Mouse (Mus musculus) heart, embryonic 14.5 days (tissue): ENCODE results near the gene Gm20422. TPM values are rescaled to one million over a fixed set of nuclear protein-coding genes. Genes with fewer than 3 reads are reported as not detected.

Experiments used
- ATAC-seq: fragments of 200-750 bp; cut with Nextera tagmentation; 2 replicates; pipeline ENCODE4 v1.8.0; 2017; ENCODE audit warnings: low read depth, moderate TSS enrichment; ENCODE audit not compliant: insufficient number of reproducible peaks, insufficient read depth, low FRiP score
- H3K27ac ChIP-seq, 2 experiments: fragments of 200-500 bp in 1 of 2; fragments of 300-500 bp in 1 of 2; sonication (generic) in 1 of 2; replicated peaks in 1 of 2; 2 replicates each; pipeline ENCODE4 v1.5.1; 2012 to 2014; ENCODE audit warnings: low read depth in 2 of 2, low read length in 2 of 2, control low read depth in 1 of 2, mild to moderate bottlenecking in 1 of 2, mixed read lengths in 1 of 2; ENCODE audit not compliant: control insufficient read depth in 1 of 2, insufficient read depth in 1 of 2
- H3K27me3 ChIP-seq: fragments of 300-500 bp; sonication (generic); 2 replicates; pipeline ENCODE4 v1.6.1; 2014; ENCODE audit warnings: mild to moderate bottlenecking, low read length, control low read depth; ENCODE audit not compliant: control insufficient read depth, insufficient read depth
- H3K36me3 ChIP-seq: fragments of 300-500 bp; sonication (generic); 2 replicates; pipeline ENCODE4 v1.6.1; 2014; ENCODE audit warnings: mild to moderate bottlenecking, control low read depth, low read length, mixed read lengths; ENCODE audit not compliant: control insufficient read depth, insufficient read depth
- H3K4me1 ChIP-seq, 2 experiments: fragments of 200-500 bp in 1 of 2; fragments of 300-500 bp in 1 of 2; sonication (generic) in 1 of 2; 2 replicates each; pipeline ENCODE4 v1.6.1; 2012 to 2014; ENCODE audit warnings: low read length in 2 of 2, control low read depth in 1 of 2, mixed read lengths in 1 of 2; ENCODE audit not compliant: control insufficient read depth in 2 of 2, insufficient read depth in 2 of 2
- H3K4me2 ChIP-seq: fragments of 300-500 bp; sonication (generic); 2 replicates; pipeline ENCODE4 v1.6.1; 2014; ENCODE audit warnings: mild to moderate bottlenecking, low read length
- H3K4me3 ChIP-seq, 2 experiments: fragments of 200-500 bp in 1 of 2; fragments of 300-500 bp in 1 of 2; sonication (generic) in 1 of 2; 2 replicates each; pipeline ENCODE4 v1.5.1; 2012 to 2014; ENCODE audit warnings: low read length in 2 of 2, mild to moderate bottlenecking in 2 of 2, control low read depth in 1 of 2, low read depth in 1 of 2, moderate library complexity in 1 of 2; ENCODE audit not compliant: control insufficient read depth in 1 of 2, insufficient read depth in 1 of 2
- H3K9ac ChIP-seq: fragments of 300-500 bp; sonication (generic); 2 replicates; pipeline ENCODE4 v1.6.1; 2014; ENCODE audit warnings: mild to moderate bottlenecking, low read length
- H3K9me3 ChIP-seq: fragments of 300-500 bp; sonication (generic); 2 replicates; pipeline ENCODE4 v1.6.1; 2016; ENCODE audit warnings: low read length, control low read depth; ENCODE audit not compliant: control insufficient read depth
- WGBS: fragments of 180-500 bp; shearing (Covaris S2); extraction: QIAGEN DNeasy Blood & Tissue Kit; methylation state at CpG from one replicate; pipeline ENCODE4 v1.1.7; 2014; 5-methylcytosine and 5-hydroxymethylcytosine counted together
- polyA plus RNA-seq: library from polyadenylated mRNA; unstranded; fragments of >200 nt; fragmentation: Nextera tagmentation; extraction: Ambion mirVana; gene quantifications from 2 replicates; pipeline ENCODE4 v1.2.1, GENCODE M21; 2014

The Gm20422 gene
- polyA plus RNA-seq, 1 experiment from 2014 or later, result not detected

DNA sequence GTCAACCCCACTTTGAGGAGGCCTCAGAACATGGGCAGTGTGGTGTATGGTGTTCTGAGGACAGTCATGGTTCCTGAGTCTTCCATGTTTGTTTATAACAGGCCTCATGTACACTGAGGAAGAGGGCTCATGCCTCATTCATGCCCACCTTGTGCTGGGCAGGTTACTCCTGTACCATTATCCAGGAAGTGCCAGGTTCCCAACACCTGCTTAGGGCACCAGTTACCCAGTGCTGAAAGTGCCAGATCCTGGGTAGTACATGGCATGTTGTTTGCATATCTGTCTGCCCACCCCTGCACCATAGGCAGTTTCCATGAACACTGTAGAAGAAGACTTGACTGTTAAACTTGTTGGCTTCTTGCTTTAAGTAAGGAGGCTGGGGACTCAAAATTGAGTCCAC is 27.5 kb upstream of the Gm20422 start:
- no peak overlapping the region for H3K9ac ChIP-seq
- H3K4me3 ChIP-seq, result no peak overlapping the region
- no peaks in the 10 kb centered on the region for H3K27me3 ChIP-seq
- no peak overlapping the region for H3K4me2 ChIP-seq
- no peak for ATAC-seq
- H3K27ac ChIP-seq, result no peak overlapping the region
- H3K9me3 ChIP-seq, result no peaks in the 10 kb centered on the region
- H3K4me1 ChIP-seq, result no peaks in the 10 kb centered on the region
- H3K36me3 ChIP-seq, result peaks cover 99% of the 10 kb centered on the region

DNA sequence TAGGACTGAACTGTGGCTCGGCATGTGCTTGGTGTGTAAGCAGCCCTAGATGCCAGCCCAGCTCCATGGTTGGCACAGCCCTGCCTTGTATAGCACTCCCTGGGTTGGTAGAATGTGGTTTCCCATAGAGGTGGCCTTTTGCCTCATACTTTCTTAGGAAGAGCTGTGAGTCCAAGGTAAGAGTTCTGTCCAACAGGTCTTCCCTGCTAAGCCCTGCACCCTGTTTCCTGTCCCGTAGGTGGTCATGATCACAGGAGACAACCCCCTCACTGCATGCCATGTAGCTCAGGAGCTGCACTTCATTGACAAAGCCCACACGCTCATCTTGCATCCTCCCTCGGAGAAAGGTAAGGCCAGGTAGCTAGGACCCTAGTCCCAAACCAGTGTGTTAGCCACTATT is 27.1 kb upstream of the Gm20422 start:
- no peaks in the 10 kb centered on the region for H3K27me3 ChIP-seq
- H3K4me3 ChIP-seq, result no peak overlapping the region
- 95% methylated on average over 4 of the region's 4 CpGs for WGBS
- no peak overlapping the region for H3K9ac ChIP-seq
- no peak for ATAC-seq
- H3K9me3 ChIP-seq, result no peaks in the 10 kb centered on the region
- no peaks in the 10 kb centered on the region for H3K4me1 ChIP-seq
- H3K27ac ChIP-seq, result no peak overlapping the region
- H3K36me3 ChIP-seq, result peaks cover 99% of the 10 kb centered on the region
- H3K4me2 ChIP-seq, result no peak overlapping the region

DNA sequence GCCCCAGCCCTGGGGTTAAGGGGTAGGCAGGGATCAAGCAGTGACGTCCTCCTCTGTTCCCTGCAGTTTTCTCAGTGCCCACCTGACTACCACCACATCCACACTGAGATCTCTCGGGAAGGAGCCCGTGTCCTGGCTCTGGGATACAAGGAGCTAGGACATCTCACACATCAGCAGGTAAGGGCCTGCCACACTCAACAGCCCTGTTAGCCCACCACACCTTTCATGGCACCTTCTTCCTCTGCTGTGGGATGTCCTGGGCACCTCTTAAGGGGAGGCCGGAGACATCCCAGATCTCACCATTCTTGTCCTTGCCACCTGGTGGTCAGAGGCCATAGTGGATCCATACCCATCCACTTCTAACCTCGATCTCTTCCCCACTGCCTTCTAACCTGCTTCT is 25.3 kb upstream of the Gm20422 start:
- H3K4me3 ChIP-seq, result no peak overlapping the region
- WGBS, result 92% methylated on average over 5 of the region's 5 CpGs
- peaks cover 99% of the 10 kb centered on the region for H3K36me3 ChIP-seq
- ATAC-seq, result no peak
- no peak overlapping the region for H3K27ac ChIP-seq
- no peak overlapping the region for H3K9ac ChIP-seq
- no peak overlapping the region for H3K4me2 ChIP-seq
- H3K4me1 ChIP-seq, result no peaks in the 10 kb centered on the region
- no peaks in the 10 kb centered on the region for H3K27me3 ChIP-seq
- no peaks in the 10 kb centered on the region for H3K9me3 ChIP-seq

DNA sequence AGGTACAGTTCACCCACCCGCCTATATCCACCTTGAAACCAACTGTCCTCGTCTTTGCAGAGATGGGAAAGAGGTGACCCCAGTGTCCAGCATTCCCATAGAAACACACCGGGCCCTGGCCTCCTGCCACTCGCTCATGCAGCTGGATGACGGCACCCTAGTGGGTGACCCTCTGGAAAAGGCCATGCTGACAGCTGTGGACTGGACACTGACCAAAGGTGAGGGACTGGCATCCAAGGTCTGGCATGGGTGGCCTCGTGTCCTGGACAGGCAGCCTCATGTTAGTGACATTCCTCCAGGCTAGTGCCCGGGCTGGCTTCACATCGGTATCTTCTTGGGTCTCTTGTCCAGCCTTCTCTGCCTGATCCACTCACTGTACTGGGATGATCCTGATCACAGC is 24.6 kb upstream of the Gm20422 start:
- no peak overlapping the region for H3K27ac ChIP-seq
- WGBS, result 90% methylated on average over 8 of the region's 8 CpGs

DNA sequence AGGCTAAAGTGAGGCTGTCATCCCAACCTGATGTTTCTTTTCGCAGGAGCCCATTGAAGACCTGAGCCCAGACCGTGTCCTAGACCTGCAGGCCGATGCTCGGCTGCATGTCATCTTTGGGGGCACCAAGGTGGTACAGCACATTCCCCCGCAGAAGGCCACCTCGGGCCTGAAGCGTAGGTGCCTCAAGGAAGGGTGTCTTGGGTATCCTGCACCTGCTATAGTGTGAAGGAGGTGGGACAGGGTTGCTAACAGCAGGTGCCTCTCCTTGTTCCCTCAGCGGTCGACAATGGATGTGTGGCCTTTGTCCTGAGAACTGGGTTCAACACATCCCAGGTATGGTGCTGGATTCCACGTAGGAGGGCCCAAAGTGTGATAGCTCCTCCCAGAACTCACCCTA is 23.0 kb upstream of the Gm20422 start:
- no peaks in the 10 kb centered on the region for H3K27me3 ChIP-seq
- no peak overlapping the region for H3K27ac ChIP-seq
- peaks cover 94% of the 10 kb centered on the region for H3K36me3 ChIP-seq
- no peak for ATAC-seq
- 95% methylated on average over 10 of the region's 10 CpGs for WGBS
- H3K9me3 ChIP-seq, result no peaks in the 10 kb centered on the region
- H3K9ac ChIP-seq, result no peak overlapping the region
- no peak overlapping the region for H3K4me2 ChIP-seq
- peaks cover 0 to 5% of the 10 kb centered on the region in 2 experiments; a peak in 1 of 4 replicates for H3K4me1 ChIP-seq
- no peak overlapping the region for H3K4me3 ChIP-seq

More for the DNA sequence above, 24.6 kb upstream of the Gm20422 start:
- peaks cover 100% of the 10 kb centered on the region for H3K36me3 ChIP-seq
- no peak for ATAC-seq
- no peak overlapping the region for H3K4me3 ChIP-seq
- no peak overlapping the region for H3K4me2 ChIP-seq
- no peaks in the 10 kb centered on the region for H3K4me1 ChIP-seq
- H3K9me3 ChIP-seq, result no peaks in the 10 kb centered on the region
- no peak overlapping the region for H3K9ac ChIP-seq
- H3K27me3 ChIP-seq, result no peaks in the 10 kb centered on the region

DNA sequence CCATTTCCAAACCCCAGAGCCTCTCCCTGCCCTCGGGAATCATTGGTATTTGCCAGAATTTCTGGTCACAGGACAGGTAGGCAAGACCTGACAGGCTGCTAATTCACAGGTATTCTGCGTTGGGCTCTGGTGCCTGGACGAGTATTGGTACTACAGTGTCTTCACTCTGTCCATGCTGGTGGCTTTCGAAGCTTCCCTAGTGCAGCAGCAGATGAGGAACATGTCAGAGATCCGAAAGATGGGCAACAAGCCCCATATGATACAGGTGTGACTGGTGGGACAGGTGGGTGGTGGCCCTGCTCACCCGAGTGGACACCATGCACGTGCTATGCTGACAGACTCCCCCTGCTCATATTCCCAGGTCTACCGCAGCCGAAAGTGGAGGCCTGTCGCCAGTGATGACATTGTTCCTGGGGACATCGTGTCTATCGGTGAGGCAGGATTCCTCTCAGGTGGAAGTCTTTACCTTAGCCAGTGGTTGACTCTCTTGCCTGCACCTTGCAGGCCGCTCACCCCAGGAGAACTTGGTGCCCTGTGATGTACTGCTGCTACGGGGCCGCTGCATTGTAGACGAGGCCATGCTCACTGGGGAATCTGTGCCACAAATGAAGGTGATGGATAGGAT is 22.1 kb upstream of the Gm20422 start:
- Histone ChIP-seq H3K9me3 (no peaks in the 10 kb centered on the region), H3K27me3 (no peaks in the 10 kb centered on the region), H3K4me2 (no peak overlapping the region), H3K36me3 (peaks cover 86% of the 10 kb centered on the region), H3K4me3 (no peak overlapping the region), H3K27ac (no peak overlapping the region), H3K9ac (no peak overlapping the region), H3K4me1 (peaks cover 2 to 13% of the 10 kb centered on the region in 2 experiments; a peak in 2 of 4 replicates)
- no peak for ATAC-seq
- 94% methylated on average over 16 of the region's 16 CpGs for WGBS

DNA sequence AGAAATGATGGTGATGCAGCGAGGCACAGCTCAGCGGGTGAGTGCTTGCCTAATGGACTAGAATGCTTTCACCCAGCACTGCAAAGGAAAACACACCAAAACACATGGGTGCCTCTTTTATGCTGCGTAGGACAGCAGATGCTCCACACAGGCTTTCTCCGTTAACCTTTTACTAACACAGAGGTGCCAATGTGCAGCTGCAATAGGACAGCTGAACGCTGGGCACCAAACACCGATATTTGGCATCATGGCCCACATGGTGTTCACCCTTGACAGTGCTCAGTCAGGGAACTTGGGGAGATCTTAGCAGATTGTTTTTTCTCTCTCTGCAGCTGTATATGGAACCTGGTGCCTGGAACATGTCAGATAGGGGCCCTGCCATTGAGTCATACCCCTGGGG is 20.2 kb upstream of the Gm20422 start:
- peaks cover 66% of the 10 kb centered on the region for H3K36me3 ChIP-seq
- WGBS, result 97% methylated on average over 6 of the region's 6 CpGs

DNA sequence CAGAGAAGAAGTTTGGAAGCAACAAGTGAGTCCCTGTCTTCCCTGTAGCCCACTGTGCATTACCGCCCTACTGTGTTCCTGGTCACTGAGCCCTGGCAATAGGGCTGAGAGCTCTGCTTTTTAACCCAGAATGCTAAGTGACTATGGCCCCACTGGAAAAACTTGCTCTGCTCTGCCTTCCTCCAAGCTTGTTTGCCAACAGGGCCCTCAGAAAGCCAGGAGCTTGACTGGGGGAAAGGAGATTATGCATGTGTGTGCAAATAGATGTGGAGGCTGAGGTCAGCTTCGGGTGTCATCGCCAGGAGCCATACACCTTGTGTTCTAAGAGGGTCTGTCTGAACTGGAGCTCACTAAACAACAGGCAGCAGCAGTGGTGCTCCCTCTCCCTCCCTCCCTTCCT is 19.4 kb upstream of the Gm20422 start:
- 94% methylated on average over 3 of the region's 3 CpGs for WGBS
- no peak overlapping the region for H3K4me3 ChIP-seq
- no peak overlapping the region for H3K27ac ChIP-seq

More for the DNA sequence above, 20.2 kb upstream of the Gm20422 start:
- peaks cover 4 to 17% of the 10 kb centered on the region in 2 experiments; a peak in 3 of 4 replicates for H3K4me1 ChIP-seq
- no peak overlapping the region for H3K4me2 ChIP-seq
- H3K27ac ChIP-seq, result no peak overlapping the region
- no peak for ATAC-seq
- no peak overlapping the region for H3K4me3 ChIP-seq
- H3K27me3 ChIP-seq, result no peaks in the 10 kb centered on the region
- no peaks in the 10 kb centered on the region for H3K9me3 ChIP-seq
- H3K9ac ChIP-seq, result no peak overlapping the region

More for the DNA sequence above, 19.4 kb upstream of the Gm20422 start:
- Histone ChIP-seq H3K4me2 (no peak overlapping the region), H3K4me1 (peaks cover 4 to 19% of the 10 kb centered on the region in 2 experiments; a peak in 3 of 4 replicates), H3K9ac (no peak overlapping the region), H3K36me3 (peaks cover 58% of the 10 kb centered on the region), H3K9me3 (no peaks in the 10 kb centered on the region), H3K27me3 (no peaks in the 10 kb centered on the region)
- no peak for ATAC-seq
